Mouse (Mus musculus) midbrain, embryonic 15.5 days (tissue): ENCODE data around the gene Lat2. TPM values are rescaled to one million over a fixed set of nuclear protein-coding genes. Genes with fewer than 3 reads are reported as not detected.

Source experiments
- ATAC-seq: fragments of 200-750 bp; cut with Nextera tagmentation; replicated peaks from 2 replicates; pipeline ENCODE4 v1.8.0; 2017; ENCODE audit warnings: moderate TSS enrichment
- H3K27ac ChIP-seq: fragments of 300-500 bp; sonication (generic); 2 replicates; pipeline ENCODE4 v1.5.1; 2015; ENCODE audit warnings: mild to moderate bottlenecking, inconsistent platforms
- H3K27me3 ChIP-seq: fragments of 300-500 bp; sonication (generic); replicated peaks from 2 replicates; pipeline ENCODE4 v1.6.1; 2015; ENCODE audit warnings: inconsistent platforms
- H3K36me3 ChIP-seq: fragments of 300-500 bp; sonication (generic); replicated peaks from 2 replicates; pipeline ENCODE4 v1.6.1; 2015; ENCODE audit warnings: inconsistent platforms
- H3K4me1 ChIP-seq: fragments of 300-500 bp; sonication (generic); 2 replicates; pipeline ENCODE4 v1.6.1; 2015; ENCODE audit warnings: inconsistent platforms
- H3K4me2 ChIP-seq: fragments of 300-500 bp; sonication (generic); 2 replicates; pipeline ENCODE4 v1.6.1; 2015; ENCODE audit warnings: inconsistent platforms, mild to moderate bottlenecking, moderate library complexity
- H3K4me3 ChIP-seq: fragments of 300-500 bp; sonication (generic); 2 replicates; pipeline ENCODE4 v1.5.1; 2015; ENCODE audit warnings: mild to moderate bottlenecking, inconsistent platforms
- H3K9ac ChIP-seq: fragments of 300-500 bp; sonication (generic); 2 replicates; pipeline ENCODE4 v1.6.1; 2015; ENCODE audit warnings: mild to moderate bottlenecking, inconsistent platforms
- H3K9me3 ChIP-seq: fragments of 300-500 bp; sonication (generic); 2 replicates; pipeline ENCODE4 v1.6.1; 2016; ENCODE audit warnings: inconsistent platforms
- WGBS: fragments of 180-500 bp; shearing (Covaris S2); methylation state at CpG from one replicate; pipeline ENCODE4 v1.1.7; 2015; ENCODE audit warnings: mixed read lengths; 5-methylcytosine and 5-hydroxymethylcytosine counted together
- microRNA-seq: library from miRNA; unstranded; fragments of <30 nt; microRNA quantifications from one replicate; pipeline ENCODE4, GENCODE M21; 2016
- polyA plus RNA-seq: library from polyadenylated mRNA; unstranded; fragments of >200 nt; fragmentation: Nextera tagmentation; extraction: Ambion mirVana; gene quantifications from 2 replicates; pipeline ENCODE4 v1.2.1, GENCODE M21; 2015

Lat2 gene
- polyA plus RNA-seq, 1 experiment from 2014 or later = 3.5 TPM

- no peak overlapping the region for H3K9ac ChIP-seq
- ATAC-seq = no peak
- H3K36me3 ChIP-seq = no peaks in the 10 kb centered on the region
- H3K9me3 ChIP-seq = no peaks in the 10 kb centered on the region
- 83% methylated on average over 16 of the region's 16 CpGs for WGBS
- H3K4me3 ChIP-seq = no peak overlapping the region
- peaks cover 1% of the 10 kb centered on the region for H3K4me1 ChIP-seq
- H3K4me2 ChIP-seq = no peak overlapping the region
- H3K27ac ChIP-seq = no peak overlapping the region
- no peaks in the 10 kb centered on the region for H3K27me3 ChIP-seq
These were observed 54.2 kb downstream of the Lat2 start for GRCm38 (mm10) chr5:134560450-134561171.

DNA sequence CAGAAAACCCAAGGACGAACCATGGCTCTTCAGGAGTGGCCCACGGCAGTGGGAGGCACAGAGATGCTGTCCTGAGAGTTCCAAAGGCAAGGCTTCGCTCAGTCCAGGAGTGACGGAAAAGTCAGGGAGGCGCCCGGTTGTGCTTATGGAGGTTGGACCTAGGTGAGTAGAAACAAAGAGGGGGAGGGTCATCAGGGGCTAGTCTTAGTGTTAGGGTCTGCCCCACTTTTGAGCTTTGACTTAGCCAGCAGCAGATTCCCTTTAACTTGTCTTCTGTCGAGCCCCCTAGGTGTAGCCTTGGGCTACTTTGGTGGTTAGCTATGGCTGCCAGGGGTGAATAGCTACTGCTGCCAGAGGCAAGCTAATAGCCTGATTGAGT is 54.8 kb downstream of the Lat2 start, which contains the start of gene Syna:
Gene Syna (minus strand): TSS at position 101 of the 379 bp plus-strand sequence.
- 89% methylated on average over 7 of the region's 7 CpGs for WGBS

DNA sequence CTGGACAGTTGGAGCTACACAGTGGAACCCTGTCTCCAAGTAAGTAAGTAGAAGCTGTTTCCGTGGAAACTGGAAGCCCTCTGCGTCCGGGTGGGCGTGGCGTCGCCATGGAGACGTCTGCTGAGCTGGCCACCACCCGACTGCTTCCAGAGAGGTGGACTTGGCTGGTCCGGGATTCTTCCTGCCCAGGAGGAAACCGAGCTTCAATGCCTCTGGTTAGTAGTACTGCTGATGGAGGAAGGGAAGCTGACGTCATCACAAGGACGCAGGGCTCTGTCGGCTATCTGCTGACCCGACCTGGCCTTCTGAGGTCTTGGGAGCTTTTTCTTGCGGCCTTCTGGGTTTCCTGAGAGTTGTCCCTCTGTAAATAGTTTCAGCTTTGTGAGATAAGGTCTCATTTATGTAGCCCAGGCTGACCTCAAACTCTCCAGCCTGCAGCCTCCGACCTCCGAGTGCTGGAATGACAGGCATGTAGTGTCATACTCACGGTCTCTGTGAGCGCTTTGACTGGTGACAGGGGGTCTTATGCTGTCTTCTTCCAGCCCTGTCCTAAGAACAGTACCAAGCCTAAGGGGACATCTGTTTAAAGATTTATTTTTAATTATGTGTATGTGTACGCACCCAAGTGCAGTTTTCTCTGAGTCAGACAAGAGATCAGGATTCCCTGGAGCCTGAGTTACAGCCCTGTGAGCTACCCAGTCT is 59.2 kb downstream of the Lat2 start:
- 13% methylated on average over 20 of the region's 20 CpGs for WGBS
- no peak overlapping the region for H3K9ac ChIP-seq
- no peaks in the 10 kb centered on the region for H3K36me3 ChIP-seq
- ATAC-seq = no peak
- no peaks in the 10 kb centered on the region for H3K9me3 ChIP-seq
- H3K4me1 ChIP-seq = peaks cover 19% of the 10 kb centered on the region
- no peak overlapping the region for H3K27ac ChIP-seq
- 0 out of 2 replicates have a peak overlapping the region, but pooled peaks have one; percentile 3 for H3K4me3 ChIP-seq
- no peaks in the 10 kb centered on the region for H3K27me3 ChIP-seq
- peak overlapping the region; percentile 42 for H3K4me2 ChIP-seq

More for the DNA sequence above, 54.8 kb downstream of the Lat2 start, which contains the start of gene Syna:
- Histone ChIP-seq H3K4me3 (no peak within 1 kb of the TSS), H3K4me1 (peaks cover 7% of the 10 kb centered on the region), H3K9ac (no peak within 1 kb of the TSS), H3K27me3 (no peaks in the 10 kb centered on the region), H3K36me3 (no peaks in the 10 kb centered on the region), H3K4me2 (no peak within 1 kb of the TSS), H3K27ac (no peak within 1 kb of the TSS), H3K9me3 (no peaks in the 10 kb centered on the region)
- no peak for ATAC-seq

- H3K4me1 ChIP-seq = peaks cover 35% of the 10 kb centered on the region
- no peaks in the 10 kb centered on the region for H3K9me3 ChIP-seq
- 85% methylated on average over 5 of the region's 5 CpGs for WGBS
These were observed 60.8 kb downstream of the Lat2 start for GRCm38 (mm10) chr5:134553951-134554546.

GRCm38 (mm10) chr5:134552110-134552972 is 62.5 kb downstream of the Lat2 start, which contains the start of gene Clip2:
Gene Clip2 (minus strand): TSS chr5:134552434.
- Histone ChIP-seq H3K36me3 (no peaks in the 10 kb centered on the region), H3K4me1 (peaks cover 51% of the 10 kb centered on the region), H3K4me2 (peak within 1 kb of the TSS; percentile 93), H3K27me3 (no peaks in the 10 kb centered on the region), H3K27ac (peak within 1 kb of the TSS; percentile 96), H3K9ac (peak within 1 kb of the TSS; percentile 86), H3K4me3 (peak within 1 kb of the TSS; percentile 81), H3K9me3 (no peaks in the 10 kb centered on the region)
- 1% methylated on average over 61 of the region's 61 CpGs for WGBS
- peak; percentile 89 for ATAC-seq

More at GRCm38 (mm10) chr5:134553951-134554546, 60.8 kb downstream of the Lat2 start:
- Histone ChIP-seq H3K27me3 (no peaks in the 10 kb centered on the region), H3K36me3 (no peaks in the 10 kb centered on the region), H3K4me3 (no peak overlapping the region), H3K27ac (no peak overlapping the region), H3K9ac (no peak overlapping the region), H3K4me2 (no peak overlapping the region)
- ATAC-seq = no peak

GRCm38 (mm10) chr5:134551233-134552109 is 63.4 kb downstream of the Lat2 start:
- H3K36me3 ChIP-seq = no peaks in the 10 kb centered on the region
- peak overlapping the region; percentile 81 for H3K4me3 ChIP-seq
- peak overlapping the region; percentile 93 for H3K4me2 ChIP-seq
- peak; percentile 38 for ATAC-seq
- WGBS = 1% methylated on average over 50 of the region's 52 CpGs
- H3K27me3 ChIP-seq = no peaks in the 10 kb centered on the region
- no peaks in the 10 kb centered on the region for H3K9me3 ChIP-seq
- peak overlapping the region; percentile 96 for H3K27ac ChIP-seq
- H3K4me1 ChIP-seq = peaks cover 57% of the 10 kb centered on the region
- peak overlapping the region; percentile 86 for H3K9ac ChIP-seq

- H3K4me3 ChIP-seq = peak overlapping the region; percentile 81
- H3K9ac ChIP-seq = peak overlapping the region; percentile 86
- no peaks in the 10 kb centered on the region for H3K9me3 ChIP-seq
- no peaks in the 10 kb centered on the region for H3K27me3 ChIP-seq
- peak overlapping the region; percentile 96 for H3K27ac ChIP-seq
- WGBS = 8% methylated on average over 6 of the region's 6 CpGs
- no peaks in the 10 kb centered on the region for H3K36me3 ChIP-seq
- peak; percentile 8; the same call in 1 of the 2 replicates for ATAC-seq
- peaks cover 64% of the 10 kb centered on the region for H3K4me1 ChIP-seq
- peak overlapping the region; percentile 93 for H3K4me2 ChIP-seq
These were observed 64.0 kb downstream of the Lat2 start for GRCm38 (mm10) chr5:134550836-134551232.

Small RNAs within 50 kb of the gene (microRNA-seq; reads per million reads assigned to microRNA genes)
- gene Mir7228 = not detected

Other genes starting within 250 kb of the Lat2 start
- gene Gtf2ird1, start 158.3 kb downstream of the Lat2 start, polyA plus RNA-seq = 89.0 and 90.2 TPM in 2 replicates
- gene Clip2, start 62.6 kb downstream of the Lat2 start, polyA plus RNA-seq = 16.1 and 16.9 TPM in 2 replicates
- gene Syna, start 54.9 kb downstream of the Lat2 start, polyA plus RNA-seq = 0.64 and 0.98 TPM in 2 replicates
- gene Rfc2, start 33.7 kb downstream of the Lat2 start, polyA plus RNA-seq = 191 and 194 TPM in 2 replicates
- 343 and 356 TPM in 2 replicates for gene Eif4h, start 24.5 kb upstream of the Lat2 start, polyA plus RNA-seq
- 21.6 and 25.1 TPM in 2 replicates for gene Limk1, start 73.6 kb upstream of the Lat2 start, polyA plus RNA-seq
- gene Eln, start 132.3 kb upstream of the Lat2 start, polyA plus RNA-seq = 8.7 and 9.3 TPM in 2 replicates